Mouse (Mus musculus) liver, postnatal 0 days (tissue): Measurements from ENCODE around the gene Arhgef2. TPM values are rescaled to one million over a fixed set of nuclear protein-coding genes. Genes with fewer than 3 reads are reported as not detected.

Source experiments
- ATAC-seq: fragments of 200-750 bp; cut with Nextera tagmentation; 2 replicates; pipeline ENCODE4 v1.8.0; 2017; ENCODE audit warnings: mild to moderate bottlenecking, moderate library complexity
- DNase-seq: peaks from one replicate; pipeline ENCODE4 v3.0.0-alpha.2; 2016
- H3K27ac ChIP-seq: fragments of 300-500 bp; sonication (generic); 2 replicates; pipeline ENCODE4 v1.5.1; 2014; ENCODE audit warnings: antibody characterized with exemption, moderate library complexity, mild to moderate bottlenecking, low read depth
- H3K27me3 ChIP-seq: fragments of 300-500 bp; sonication (generic); 2 replicates; pipeline ENCODE4 v1.6.1; 2014; ENCODE audit warnings: low read length, control low read depth, mixed read lengths; ENCODE audit not compliant: insufficient read depth
- H3K36me3 ChIP-seq: fragments of 300-500 bp; sonication (generic); replicated peaks from 2 replicates; pipeline ENCODE4 v1.6.1; 2014; ENCODE audit warnings: mild to moderate bottlenecking, control low read depth, low read length, moderate library complexity, mixed read lengths; ENCODE audit not compliant: insufficient read depth
- H3K4me1 ChIP-seq: fragments of 300-500 bp; sonication (generic); 2 replicates; pipeline ENCODE4 v1.6.1; 2014; ENCODE audit warnings: antibody characterized with exemption, mild to moderate bottlenecking, control low read depth; ENCODE audit not compliant: insufficient read depth
- H3K4me2 ChIP-seq: fragments of 300-500 bp; sonication (generic); 2 replicates; pipeline ENCODE4 v1.6.1; 2014; ENCODE audit warnings: low read depth, mild to moderate bottlenecking, low read length, moderate library complexity, mixed read lengths
- H3K4me3 ChIP-seq: fragments of 300-500 bp; sonication (generic); 2 replicates; pipeline ENCODE4 v1.5.1; 2014; ENCODE audit warnings: low read depth, low read length
- H3K9ac ChIP-seq: fragments of 300-500 bp; sonication (generic); replicated peaks from 2 replicates; pipeline ENCODE4 v1.6.1; 2014; ENCODE audit warnings: mild to moderate bottlenecking, moderate library complexity
- H3K9me3 ChIP-seq: fragments of 300-500 bp; sonication (generic); 2 replicates; pipeline ENCODE4 v1.6.1; 2016; ENCODE audit warnings: mild to moderate bottlenecking, control low read depth, low read length, mixed read lengths
- CTCF ChIP-seq: sonication (generic); IDR thresholded peaks from 2 replicates; pipeline ENCODE4 v1.5.1; 2016; ENCODE audit warnings: antibody characterized with exemption, low read depth
- EP300 ChIP-seq: IDR thresholded peaks from 2 replicates; pipeline ENCODE4 v1.6.1; 2016; ENCODE audit warnings: antibody characterized with exemption, low read depth, mild to moderate bottlenecking
- WGBS: fragments of 180-500 bp; shearing (Covaris S2); extraction: QIAGEN DNeasy Blood & Tissue Kit; methylation state at CpG from one replicate; pipeline ENCODE4 v1.1.7; 2014; ENCODE audit not compliant: insufficient replicate concordance; 5-methylcytosine and 5-hydroxymethylcytosine counted together
- polyA plus RNA-seq: library from polyadenylated mRNA; unstranded; fragments of >200 nt; fragmentation: Nextera tagmentation; extraction: Ambion mirVana; gene quantifications from 2 replicates; pipeline ENCODE4 v1.2.1, GENCODE M21; 2015

The Arhgef2 gene
- polyA plus RNA-seq, 1 experiment from 2014 or later: 13.7 TPM

DNA sequence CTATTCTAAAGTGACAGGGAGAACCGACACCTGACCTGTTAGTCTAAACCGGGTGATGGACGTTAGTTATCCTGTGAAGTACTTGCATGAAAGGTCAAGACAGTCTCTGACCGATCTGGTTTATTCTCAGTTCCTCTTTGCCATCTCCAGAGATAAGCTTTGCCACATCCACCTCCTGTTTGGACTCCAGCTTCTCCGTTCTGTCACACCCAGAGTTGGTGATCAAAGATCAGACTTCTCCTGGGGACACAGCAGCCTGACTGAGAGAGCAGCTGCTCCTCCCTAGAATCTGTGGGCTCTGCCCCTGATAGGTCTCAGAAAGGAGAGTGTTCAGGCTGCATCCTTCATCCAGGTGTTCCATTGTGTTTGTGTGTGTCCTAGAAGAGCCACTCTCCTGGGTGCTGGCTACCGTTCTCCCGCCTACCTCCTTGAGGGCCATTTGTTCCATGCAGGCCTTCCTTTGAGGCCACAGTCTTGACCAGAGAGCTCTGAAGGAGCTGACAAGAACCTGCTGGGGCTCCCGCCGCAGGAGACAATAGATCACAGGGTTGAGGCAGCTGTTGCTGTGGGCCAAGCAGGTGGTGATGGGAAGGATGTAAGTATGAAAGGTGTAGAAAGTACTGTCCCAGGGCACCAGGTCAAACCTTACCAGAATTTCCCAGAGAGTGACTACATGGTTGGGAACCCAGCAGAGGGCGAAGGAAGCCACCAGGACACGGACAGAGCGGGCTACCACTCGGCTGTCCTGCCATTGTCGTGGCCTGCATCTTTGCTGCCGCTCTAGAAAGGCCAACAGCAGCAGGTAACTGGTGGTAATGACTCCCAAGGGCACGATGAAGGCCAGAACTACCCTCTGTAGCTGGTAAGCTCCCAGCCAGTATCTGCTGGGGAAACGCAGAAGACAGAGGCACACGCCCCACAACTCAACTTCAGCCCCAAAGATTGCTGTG, 46.2 kb downstream of the Arhgef2 start:
- 48% methylated on average over 18 of the region's 18 CpGs for WGBS
- H3K27me3 ChIP-seq: no peaks in the 10 kb centered on the region
- no peak overlapping the region for H3K4me2 ChIP-seq
- H3K4me3 ChIP-seq: no peak overlapping the region
- H3K9me3 ChIP-seq: no peaks in the 10 kb centered on the region
- TF ChIP-seq CTCF: no peak
- TF ChIP-seq EP300: no peak
- H3K27ac ChIP-seq: no peak overlapping the region
- H3K36me3 ChIP-seq: peaks cover 5% of the 10 kb centered on the region
- ATAC-seq (no peak), DNase-seq (no peak)
- H3K9ac ChIP-seq: no peak overlapping the region
- H3K4me1 ChIP-seq: 0 out of 2 replicates have a peak, but pooled peaks cover 3% of the 10 kb centered on the region

DNA sequence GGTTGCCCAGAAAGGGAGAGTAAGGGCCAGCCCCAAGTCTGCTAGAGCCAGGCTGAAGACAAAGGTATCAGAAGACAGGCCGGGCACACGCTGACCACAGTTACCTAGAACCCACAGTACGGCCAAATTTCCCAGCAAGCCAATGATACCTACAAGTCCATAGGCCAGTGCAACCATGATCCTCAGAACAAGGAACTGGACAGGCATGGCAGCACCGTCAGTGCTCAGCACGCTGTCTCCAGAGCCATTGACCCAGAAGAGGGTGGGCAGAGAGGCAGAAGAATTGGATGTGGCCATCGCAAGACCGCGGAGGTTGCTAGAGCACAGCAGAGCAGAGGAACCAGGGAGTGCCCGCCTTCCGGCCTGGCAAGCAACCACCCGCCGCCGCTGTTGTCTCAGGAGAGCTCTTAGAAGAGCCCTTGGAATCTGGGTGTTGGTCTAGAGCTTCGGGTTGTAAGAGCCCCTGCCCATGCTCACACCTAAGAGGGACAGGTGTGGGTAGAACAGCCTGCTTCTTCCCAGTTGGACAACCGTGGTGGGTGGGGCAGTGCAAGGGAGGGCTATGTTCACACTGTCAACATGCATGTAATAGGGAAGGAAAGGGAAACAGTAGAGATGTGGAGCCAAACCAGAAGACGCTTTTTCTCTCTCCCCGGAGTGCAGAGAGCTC, 47.2 kb downstream of the Arhgef2 start, which contains the start of gene Rxfp4:
Gene Rxfp4, minus strand, starts transcription at position 297 of the 670 bp plus-strand sequence.
- Histone ChIP-seq H3K9me3 (no peaks in the 10 kb centered on the region), H3K36me3 (no peaks in the 10 kb centered on the region; the same call in 1 of the 2 replicates), H3K4me1 (0 out of 2 replicates have a peak, but pooled peaks cover 3% of the 10 kb centered on the region), H3K27me3 (no peaks in the 10 kb centered on the region), H3K4me3 (no peak within 1 kb of the TSS), H3K27ac (no peak within 1 kb of the TSS), H3K9ac (no peak within 1 kb of the TSS), H3K4me2 (no peak within 1 kb of the TSS)
- no peak for DNase-seq
- ATAC-seq: no peak
- WGBS: 78% methylated on average over 17 of the region's 17 CpGs
- TF ChIP-seq EP300: no peak
- TF ChIP-seq CTCF: no peak

DNA sequence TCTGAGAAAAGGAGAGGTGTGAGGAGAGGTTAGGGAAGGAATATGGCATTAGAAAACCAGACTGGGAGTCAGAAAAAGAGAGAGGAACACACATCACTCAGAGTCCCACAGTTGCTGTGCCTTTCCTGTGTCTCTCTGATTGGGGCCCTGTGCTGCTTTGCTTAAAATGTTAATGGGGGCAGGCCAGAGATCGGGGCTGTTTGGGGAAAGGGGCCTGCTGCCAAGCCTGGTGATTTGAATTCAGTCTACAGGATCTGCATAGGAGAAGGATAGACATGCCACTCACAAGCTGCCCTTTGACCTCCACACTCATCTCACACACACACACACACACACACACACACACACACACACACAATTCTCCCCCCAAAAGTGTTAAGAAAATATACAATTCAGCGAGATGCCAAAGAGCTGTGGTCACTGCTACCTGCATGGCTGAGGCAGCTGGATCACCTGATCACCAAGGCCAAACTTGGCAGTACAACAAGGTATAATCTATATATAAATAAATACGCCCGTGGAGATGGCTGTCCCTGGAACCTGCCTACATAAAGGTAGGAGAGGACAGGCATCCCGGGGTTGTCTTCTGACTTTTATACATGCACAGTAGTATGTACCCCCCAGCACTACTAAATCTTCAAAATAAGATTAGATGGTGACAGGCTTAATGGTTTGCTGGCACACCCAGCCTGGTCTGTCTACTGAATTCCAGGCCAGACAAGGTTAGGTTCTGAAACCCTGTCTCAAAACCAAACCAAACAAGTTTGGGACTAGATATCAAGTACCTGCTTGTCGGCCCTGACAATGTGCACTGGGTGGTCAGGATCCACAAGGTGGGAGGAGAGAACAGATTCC, 48.0 kb downstream of the Arhgef2 start:
- WGBS: 69% methylated on average over 6 of the region's 6 CpGs
- Histone ChIP-seq H3K4me1 (0 out of 2 replicates have a peak, but pooled peaks cover 3% of the 10 kb centered on the region), H3K4me2 (no peak overlapping the region), H3K9ac (no peak overlapping the region), H3K4me3 (no peak overlapping the region), H3K36me3 (no peaks in the 10 kb centered on the region), H3K27me3 (no peaks in the 10 kb centered on the region), H3K27ac (no peak overlapping the region), H3K9me3 (no peaks in the 10 kb centered on the region)
- ATAC-seq (no peak), DNase-seq (no peak)
- TF ChIP-seq EP300 (no peak), CTCF (no peak)

DNA sequence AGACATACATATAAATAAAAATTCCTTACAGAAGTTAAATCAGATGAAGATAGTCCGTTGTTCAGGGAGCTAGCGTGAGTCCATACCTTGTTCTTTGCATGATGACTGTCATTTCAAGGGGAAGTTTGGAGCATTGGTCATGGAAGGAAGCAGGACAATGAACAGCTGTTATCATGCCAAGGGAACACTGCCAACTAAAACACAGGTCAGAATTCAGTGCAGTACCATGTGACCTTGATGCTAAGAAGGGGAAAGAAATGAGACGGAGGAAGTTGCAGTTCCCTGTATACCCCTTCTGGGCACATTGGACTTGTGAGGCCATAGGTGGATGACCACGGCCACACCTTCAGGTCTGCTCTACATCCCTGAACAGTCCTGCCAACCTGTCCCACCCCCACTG, 48.9 kb downstream of the Arhgef2 start:
- WGBS: 62% methylated on average over 4 of the region's 4 CpGs
- ATAC-seq (peak; percentile 19; the same call in 1 of the 2 replicates), DNase-seq (no peak)
- H3K27me3 ChIP-seq: no peaks in the 10 kb centered on the region
- TF ChIP-seq CTCF: no peak
- no peak for TF ChIP-seq EP300
- no peak overlapping the region for H3K9ac ChIP-seq
- 0 out of 2 replicates have a peak, but pooled peaks cover 3% of the 10 kb centered on the region for H3K4me1 ChIP-seq
- no peak overlapping the region for H3K4me2 ChIP-seq
- no peak overlapping the region for H3K4me3 ChIP-seq
- H3K27ac ChIP-seq: no peak overlapping the region
- H3K36me3 ChIP-seq: no peaks in the 10 kb centered on the region
- no peaks in the 10 kb centered on the region for H3K9me3 ChIP-seq

DNA sequence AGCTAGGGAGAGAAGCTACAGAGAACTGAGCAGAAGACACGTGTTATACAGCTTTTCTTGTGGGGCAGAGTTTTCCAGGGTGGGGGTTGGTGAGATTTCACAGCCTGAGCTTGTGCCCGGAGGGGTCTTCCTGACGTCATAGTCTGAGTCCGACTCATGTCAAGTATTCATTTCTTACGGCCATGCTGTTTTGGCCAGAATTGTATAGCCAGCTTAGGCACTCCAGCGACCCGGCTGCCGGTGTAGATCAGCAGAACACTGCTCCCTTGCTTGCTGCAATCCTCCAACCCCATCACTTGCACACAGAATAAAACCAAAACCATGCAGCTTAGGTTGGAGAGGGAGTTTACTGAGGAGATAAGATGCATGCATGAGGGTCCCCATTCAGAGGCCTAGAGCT, 49.9 kb downstream of the Arhgef2 start:
- ATAC-seq (no peak), DNase-seq (no peak)
- no peaks in the 10 kb centered on the region for H3K36me3 ChIP-seq
- no peaks in the 10 kb centered on the region for H3K27me3 ChIP-seq
- H3K27ac ChIP-seq: no peak overlapping the region
- WGBS: 79% methylated on average over 8 of the region's 8 CpGs
- H3K9me3 ChIP-seq: no peaks in the 10 kb centered on the region
- TF ChIP-seq CTCF (no peak), EP300 (no peak)
- H3K4me3 ChIP-seq: no peak overlapping the region
- no peak overlapping the region for H3K9ac ChIP-seq
- 0 out of 2 replicates have a peak, but pooled peaks cover 3% of the 10 kb centered on the region for H3K4me1 ChIP-seq
- no peak overlapping the region for H3K4me2 ChIP-seq
